Mouse (Mus musculus) cerebellum, postnatal 36 days (tissue): Measurements from ENCODE around the gene Acp4.
A peak's percentile ranks its signal among the peaks of the same experiment; 100 is the strongest.
"Not testable (repeated sequence)": the region's sequence is repeated elsewhere in the genome, so short reads cannot be mapped to it uniquely, and the experiment has no call there.

Experiments
- DNase-seq, 2 experiments: peaks; one replicate each; pipeline ENCODE4 v3.0.0; 2021 to 2022; ENCODE audit warnings: mixed read lengths in 2 of 2

Gene Acp4

GRCm38 (mm10) chr7:44262791-44263643, 5.8 kb upstream of the Acp4 start:
- peak; percentile 98 to 100 for DNase-seq

- DNase-seq, result no peak
These were observed 4.0 kb upstream of the Acp4 start, which contains the start of gene Gm15517 for GRCm38 (mm10) chr7:44261147-44261546. Gene Gm15517 (plus strand): TSS chr7:44261447.

GRCm38 (mm10) chr7:44260410-44260809, 3.2 kb upstream of the Acp4 start:
- DNase-seq, result no peak

GRCm38 (mm10) chr7:44254930-44255329, 2.2 kb downstream of the Acp4 start:
- no peak for DNase-seq

GRCm38 (mm10) chr7:44253023-44253616, 4.1 kb downstream of the Acp4 start:
- DNase-seq, result no peak

- DNase-seq, result not testable (repeated sequence)
These were observed 6.4 kb downstream of the Acp4 start for GRCm38 (mm10) chr7:44250732-44251275.

- no peak for DNase-seq
These were observed 7.9 kb downstream of the Acp4 start for GRCm38 (mm10) chr7:44249248-44249647.

GRCm38 (mm10) chr7:44247971-44248370, 9.2 kb downstream of the Acp4 start:
- no peak for DNase-seq

- DNase-seq, result no peak
These were observed 10.2 kb downstream of the Acp4 start for GRCm38 (mm10) chr7:44246984-44247470.

- peak; percentile 89 to 92 for DNase-seq
These were observed 10.9 kb downstream of the Acp4 start, which contains the start of the genes 1700028J19Rik and 2410002F23Rik for GRCm38 (mm10) chr7:44246055-44246983. Gene 1700028J19Rik (minus strand): TSS chr7:44246695. Gene 2410002F23Rik (plus strand): TSS chr7:44246722.

GRCm38 (mm10) chr7:44244080-44244479, 13.1 kb downstream of the Acp4 start:
- DNase-seq, result no peak

GRCm38 (mm10) chr7:44241163-44241562, 16.0 kb downstream of the Acp4 start:
- DNase-seq, result no peak

GRCm38 (mm10) chr7:44240712-44241111, 16.5 kb downstream of the Acp4 start:
- DNase-seq, result no peak

- DNase-seq, result no peak
These were observed 17.3 kb downstream of the Acp4 start for GRCm38 (mm10) chr7:44239913-44240312.

GRCm38 (mm10) chr7:44235909-44236308, 21.3 kb downstream of the Acp4 start, which contains the start of gene Gm36864:
Gene Gm36864 (plus strand): TSS chr7:44236177.
- no peak for DNase-seq

GRCm38 (mm10) chr7:44225076-44225475, 32.1 kb downstream of the Acp4 start, which contains the start of gene Klk1:
Gene Klk1 (plus strand): TSS chr7:44225360.
- no peak for DNase-seq

GRCm38 (mm10) chr7:44222335-44222734, 34.8 kb downstream of the Acp4 start:
- DNase-seq, result not testable (repeated sequence)

- not testable (repeated sequence) for DNase-seq
These were observed 35.6 kb downstream of the Acp4 start for GRCm38 (mm10) chr7:44221601-44222000.

- no peak for DNase-seq
These were observed 41.5 kb downstream of the Acp4 start, which contains the start of gene Klk1b5 for GRCm38 (mm10) chr7:44215645-44216044. Gene Klk1b5 (plus strand): TSS chr7:44215945.

GRCm38 (mm10) chr7:44208307-44208706, 48.9 kb downstream of the Acp4 start:
- DNase-seq, result no peak

GRCm38 (mm10) chr7:44207135-44207534, 50.0 kb downstream of the Acp4 start, which contains the start of gene Klk1b4:
Gene Klk1b4 (plus strand): TSS chr7:44207435.
- DNase-seq, result not testable (repeated sequence)
